Mouse (Mus musculus) thymus, adult 2 months (tissue): ENCODE measurements around the gene Tapbp.

Experiments used
- CTCF ChIP-seq: fragments of 200-500 bp; IDR thresholded peaks from 2 replicates; pipeline ENCODE4 v1.5.1; 2012; ENCODE audit warnings: mild to moderate bottlenecking, control low read depth, low read length, moderate library complexity, borderline replicate concordance; ENCODE audit not compliant: control insufficient read depth, poor library complexity, insufficient read depth; ENCODE audit errors: extremely low read depth
- POLR2A ChIP-seq: fragments of 200-500 bp; IDR thresholded peaks from 2 replicates; pipeline ENCODE4 v1.6.1; 2012; ENCODE audit warnings: mild to moderate bottlenecking, low read length, control low read depth, moderate library complexity; ENCODE audit not compliant: control insufficient read depth, poor library complexity, insufficient read depth; ENCODE audit errors: extremely low read depth

GRCm38 (mm10) chr17:33959135-33959534 lies 43.4 kb downstream of the Tapbp start:
- no peak for TF ChIP-seq CTCF
- no peak for TF ChIP-seq POLR2A
